Comparison of ENCODE assay signal across 11 mouse cellular contexts in the genomic region with DNA sequence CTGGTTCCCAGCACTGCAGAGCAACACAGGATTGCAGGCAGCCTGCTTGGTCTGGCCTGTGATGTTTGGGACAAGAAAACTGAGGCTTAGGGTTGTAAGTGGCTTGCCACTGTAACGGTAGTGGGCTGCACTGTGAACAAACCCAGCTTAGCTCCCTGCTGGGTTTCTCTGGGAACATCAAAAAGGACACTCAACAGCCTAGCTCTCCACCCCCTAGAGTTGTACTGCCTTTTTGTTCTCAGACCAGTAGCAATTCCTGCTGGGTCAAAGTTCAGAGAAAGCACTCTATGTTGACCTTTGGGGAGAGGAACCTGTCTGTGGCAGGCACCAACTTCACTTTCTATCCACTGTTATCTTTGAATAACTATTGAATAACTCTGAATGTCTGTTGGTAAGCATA. TPM values are rescaled to one million over a fixed set of nuclear protein-coding genes. Genes with fewer than 3 reads are reported as not detected.
A peak's percentile ranks its signal among the peaks of the same experiment; 100 is the strongest.
DNase-seq lines count a peak whose midpoint lies in the region; ATAC-seq and TF ChIP-seq lines count a peak whose summit lies in the region.
"Had no signal": no experiment of that assay in that cellular context is flagged by ENCODE, and none has a peak within 500 bp of the region (broad histone marks: within the 10 kb centered on the region; RNA-seq: fewer than 3 reads in every experiment).

No protein-coding gene starts in this region.

- no peak for DNase-seq in kidney, postnatal 0 days (ENCODE audit: low spot score)
- DNase-seq in kidney, adult 11 months = no peak
- no peak for DNase-seq in left cerebral cortex, postnatal 4 days
- DNase-seq in urinary bladder, postnatal 25 days (ENCODE audit: low spot score) = no peak
- no peak for DNase-seq in layer of hippocampus, adult 9-11 months
- DNase-seq: gastrocnemius, postnatal 25 days; kidney, postnatal 25 days had no signal

- intact Hi-C loops in left cerebral cortex, postnatal 4 days (cut with DNase I) = no loop called here

- H3K36me3 ChIP-seq in kidney, postnatal 0 days (ENCODE audit: insufficient read depth, low read length) = no peaks in the 10 kb centered on the region
- no peaks in the 10 kb centered on the region for H3K36me3 ChIP-seq in forebrain, embryonic 13.5 days (ENCODE audit: poor library complexity, severe bottlenecking)
- H3K36me3 ChIP-seq in liver, embryonic 15.5 days (replicated peaks) = no peaks in the 10 kb centered on the region
- no peaks in the 10 kb centered on the region for H3K36me3 ChIP-seq in stomach, embryonic 16.5 days (ENCODE audit: control insufficient read depth, insufficient read depth, low read length)
- H3K36me3 ChIP-seq: limb, embryonic 15.5 days had no signal

- no peak overlapping the region for H3K27ac ChIP-seq in kidney, postnatal 0 days
- H3K27ac ChIP-seq in forebrain, embryonic 13.5 days = peak overlapping the region; percentile 63
- H3K27ac ChIP-seq in liver, embryonic 15.5 days (replicated peaks) = peak overlapping the region; percentile 57; the same call in 1 of the 2 replicates
- peak overlapping the region; percentile 30; the same call in 1 of the 2 replicates for H3K27ac ChIP-seq in stomach, embryonic 16.5 days (ENCODE audit: low read length)
- H3K27ac ChIP-seq: limb, embryonic 15.5 days had no signal

- no peaks in the 10 kb centered on the region for H3K9me3 ChIP-seq in kidney, postnatal 0 days (replicated peaks; ENCODE audit: low read length)
- H3K9me3 ChIP-seq in forebrain, embryonic 13.5 days (replicated peaks) = no peaks in the 10 kb centered on the region
- H3K9me3 ChIP-seq in liver, embryonic 15.5 days (replicated peaks) = no peaks in the 10 kb centered on the region
- H3K9me3 ChIP-seq in stomach, embryonic 16.5 days (replicated peaks; ENCODE audit: control insufficient read depth, low read length) = no peaks in the 10 kb centered on the region
- H3K9me3 ChIP-seq: limb, embryonic 15.5 days had no signal

- H3K9ac ChIP-seq in kidney, postnatal 0 days (ENCODE audit: low read depth, low read length) = no peak overlapping the region
- peak overlapping the region; percentile 93 for H3K9ac ChIP-seq in forebrain, embryonic 13.5 days
- H3K9ac ChIP-seq in liver, embryonic 15.5 days = no peak overlapping the region
- no peak overlapping the region for H3K9ac ChIP-seq in stomach, embryonic 16.5 days (ENCODE audit: low read length)
- H3K9ac ChIP-seq: limb, embryonic 15.5 days had no signal

- H3K4me2 ChIP-seq in kidney, postnatal 0 days (ENCODE audit: low read length) = 0 out of 2 replicates have a peak overlapping the region, but pooled peaks have one; percentile 4
- H3K4me2 ChIP-seq in forebrain, embryonic 13.5 days = peak overlapping the region; percentile 85
- H3K4me2 ChIP-seq in liver, embryonic 15.5 days = peak overlapping the region; percentile 97
- 0 out of 2 replicates have a peak overlapping the region, but pooled peaks have one; percentile 17 for H3K4me2 ChIP-seq in stomach, embryonic 16.5 days (ENCODE audit: low read depth, low read length)
- H3K4me2 ChIP-seq: limb, embryonic 15.5 days had no signal

- ATAC-seq in kidney, postnatal 0 days (replicated peaks; ENCODE audit: low FRiP score, low read depth) = no peak
- no peak for ATAC-seq in forebrain, embryonic 13.5 days
- ATAC-seq in liver, embryonic 15.5 days (ENCODE audit: insufficient read depth) = no peak
- ATAC-seq in stomach, embryonic 16.5 days (ENCODE audit: insufficient read depth, low FRiP score) = no peak

- TF ChIP-seq CTCF in kidney, postnatal 0 days (IDR thresholded peaks at IDR 0.05; ENCODE audit: low read depth) = no peak

- no peaks in the 10 kb centered on the region for H3K27me3 ChIP-seq in kidney, postnatal 0 days (ENCODE audit: insufficient read depth, low read length)
- H3K27me3 ChIP-seq in forebrain, embryonic 13.5 days = no peaks in the 10 kb centered on the region
- peaks cover 23% of the 10 kb centered on the region for H3K27me3 ChIP-seq in liver, embryonic 15.5 days
- no peaks in the 10 kb centered on the region for H3K27me3 ChIP-seq in stomach, embryonic 16.5 days (ENCODE audit: control insufficient read depth, insufficient read depth, low read length)

- 5% methylated on average over 1 of the region's 1 CpGs for WGBS in kidney, postnatal 0 days
- 0% methylated on average over 1 of the region's 1 CpGs for WGBS in forebrain, embryonic 13.5 days
- WGBS in liver, embryonic 15.5 days (ENCODE audit: insufficient replicate concordance) = 22% methylated on average over 1 of the region's 1 CpGs
- 13% methylated on average over 1 of the region's 1 CpGs for WGBS in stomach, embryonic 16.5 days

- H3K4me1 ChIP-seq in kidney, postnatal 0 days (replicated peaks; ENCODE audit: insufficient read depth, low read length) = 0 out of 2 replicates have a peak, but pooled peaks cover 2% of the 10 kb centered on the region
- peaks cover 24% of the 10 kb centered on the region for H3K4me1 ChIP-seq in forebrain, embryonic 13.5 days
- peaks cover 56% of the 10 kb centered on the region for H3K4me1 ChIP-seq in liver, embryonic 15.5 days (replicated peaks)
- H3K4me1 ChIP-seq in stomach, embryonic 16.5 days (ENCODE audit: control insufficient read depth, insufficient read depth, low read length) = peaks cover 8% of the 10 kb centered on the region

- H3K4me3 ChIP-seq in kidney, postnatal 0 days (replicated peaks; ENCODE audit: low read depth, low read length) = no peak overlapping the region
- peak overlapping the region; percentile 84 for H3K4me3 ChIP-seq in forebrain, embryonic 13.5 days
- H3K4me3 ChIP-seq in liver, embryonic 15.5 days (replicated peaks) = 0 out of 2 replicates have a peak overlapping the region, but pooled peaks have one; percentile 70
- H3K4me3 ChIP-seq in stomach, embryonic 16.5 days (replicated peaks; ENCODE audit: low read length) = no peak overlapping the region
- H3K4me3 ChIP-seq: limb, embryonic 15.5 days had no signal

RNA-seq across cellular contexts. Expression of a gene that starts 2.0 kb away (rescaled TPM):
- polyA plus RNA-seq in kidney, postnatal 0 days (2015; fragmentation: Nextera tagmentation; extraction: Ambion mirVana) = 5.7 and 5.8 TPM in 2 replicates
- polyA plus RNA-seq in forebrain, embryonic 13.5 days (2015; fragmentation: Nextera tagmentation; extraction: Ambion mirVana) = 20.6 and 21.3 TPM in 2 replicates
- polyA plus RNA-seq in liver, embryonic 15.5 days (2015; fragmentation: Nextera tagmentation; extraction: Ambion mirVana) = 3.0 and 3.4 TPM in 2 replicates
- polyA plus RNA-seq in stomach, embryonic 16.5 days (2015; fragmentation: Nextera tagmentation; extraction: Ambion mirVana) = 2.7 TPM in 2 replicates
- 10 to 100 TPM; 25.4 to 27.0 TPM for total RNA-seq in left cerebral cortex, postnatal 4 days (2021)

RNA-seq across cellular contexts. Expression of a gene that starts 16.1 kb away (rescaled TPM):
- 18.7 and 21.5 TPM in 2 replicates for polyA plus RNA-seq in kidney, postnatal 0 days (2015; fragmentation: Nextera tagmentation; extraction: Ambion mirVana)
- polyA plus RNA-seq in forebrain, embryonic 13.5 days (2015; fragmentation: Nextera tagmentation; extraction: Ambion mirVana) = 23.0 and 24.0 TPM in 2 replicates
- 15.5 and 16.7 TPM in 2 replicates for polyA plus RNA-seq in liver, embryonic 15.5 days (2015; fragmentation: Nextera tagmentation; extraction: Ambion mirVana)
- polyA plus RNA-seq in stomach, embryonic 16.5 days (2015; fragmentation: Nextera tagmentation; extraction: Ambion mirVana) = 18.1 and 18.9 TPM in 2 replicates
- total RNA-seq in left cerebral cortex, postnatal 4 days (2021) = 10 to 100 TPM in 1 of 2 experiments, 1 to 10 TPM in 1; 9.1 to 10.7 TPM

RNA-seq across cellular contexts. Expression of a gene that starts 39.1 kb away (rescaled TPM):
- polyA plus RNA-seq in kidney, postnatal 0 days (2015; fragmentation: Nextera tagmentation; extraction: Ambion mirVana) = 168 and 170 TPM in 2 replicates
- polyA plus RNA-seq in forebrain, embryonic 13.5 days (2015; fragmentation: Nextera tagmentation; extraction: Ambion mirVana) = 190 and 207 TPM in 2 replicates
- 50.6 and 54.5 TPM in 2 replicates for polyA plus RNA-seq in liver, embryonic 15.5 days (2015; fragmentation: Nextera tagmentation; extraction: Ambion mirVana)
- 167 and 177 TPM in 2 replicates for polyA plus RNA-seq in stomach, embryonic 16.5 days (2015; fragmentation: Nextera tagmentation; extraction: Ambion mirVana)
- total RNA-seq in left cerebral cortex, postnatal 4 days (2021) = 100 to 1,000 TPM; 334 to 346 TPM

Comparison
In these comparisons a context has a peak if more than half of its experiments do, and no peak if none do; other contexts are left out.
1. H3K4me2 ChIP-seq: peak in every context shown above with its lines; median percentile 97 in liver, embryonic 15.5 days; 85 in forebrain, embryonic 13.5 days; 17 in stomach, embryonic 16.5 days; 4 in kidney, postnatal 0 days.
2. H3K4me3 ChIP-seq: peak in forebrain, embryonic 13.5 days (single experiment) and liver, embryonic 15.5 days (single experiment); none in kidney, postnatal 0 days (single experiment) and stomach, embryonic 16.5 days (single experiment).